Mouse (Mus musculus) adrenal gland, adult 2 months (tissue): ENCODE measurements around the gene Spata46. TPM values are rescaled to one million over a fixed set of nuclear protein-coding genes. Genes with fewer than 3 reads are reported as not detected.
A peak's percentile ranks its signal among the peaks of the same experiment; 100 is the strongest.

Experiments used
- DNase-seq: peaks from one replicate; pipeline ENCODE4 v3.0.0; 2021
- long read RNA-seq: library from polyadenylated mRNA; stranded (forward); transcript quantifications from one replicate; pipeline ENCODE4 v2.0.0, GENCODE M21; 2021
- polyA plus RNA-seq: library from polyadenylated mRNA; depleted of rRNA; stranded (reverse); fragments of >200 nt; gene quantifications from 2 replicates; pipeline ENCODE4 v1.2.3, GENCODE M21; 2012; rRNA removed
- total RNA-seq, 2 experiments: library from RNA; stranded (reverse); gene quantifications; 2 replicates each; pipeline ENCODE4 v1.2.3; 2021

Spata46 gene
- total RNA-seq (not detected), polyA plus RNA-seq (not detected in 2 replicates)
- long read RNA-seq, partial matches to known transcripts: 0 of 1 reads
- long read RNA-seq, other reads (novel, unspliced or antisense): 1 of 1 reads

DNA sequence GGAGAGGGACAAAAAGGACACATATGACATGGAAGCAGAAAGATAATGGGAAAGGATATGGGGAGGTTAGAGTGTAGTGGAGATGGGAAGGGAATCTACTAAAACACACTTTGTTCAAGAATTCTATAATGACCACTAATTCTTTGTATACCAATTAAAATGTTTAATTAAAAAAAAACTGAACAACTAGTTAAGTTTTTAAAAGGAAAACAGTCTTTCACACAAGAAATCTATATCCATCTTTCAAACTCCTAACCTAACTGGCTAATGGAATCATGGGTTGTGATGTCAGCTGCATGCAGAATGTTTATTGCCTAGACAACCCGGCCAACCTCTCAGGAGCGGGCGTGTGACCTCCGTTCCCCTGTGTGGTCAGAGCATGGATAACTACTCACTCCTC is at the start of gene Spata46:
Spata46 (plus strand) TSS at position 301 of the 400 bp plus-strand sequence.
- no peak for DNase-seq

DNA sequence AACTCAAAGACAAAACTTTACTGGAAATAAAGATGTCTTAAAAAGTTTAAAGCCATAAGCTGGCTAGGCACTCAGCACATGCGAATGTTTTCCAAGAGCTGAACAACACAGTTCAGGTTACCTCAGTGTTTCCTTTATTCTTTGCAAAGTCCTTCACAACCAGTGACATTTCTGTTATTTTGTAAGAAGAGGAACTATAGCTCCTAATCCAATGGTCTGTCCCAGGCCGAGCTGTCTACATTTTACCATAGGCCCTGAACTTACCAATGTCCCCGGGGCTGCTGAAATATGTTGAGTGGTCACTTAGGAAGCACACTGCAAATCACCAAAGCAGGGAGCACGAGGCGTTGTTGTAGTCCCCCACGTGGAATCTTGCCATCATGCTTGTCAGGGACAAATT is 38.3 kb upstream of the Spata46 start:
- DNase-seq: no peak

DNA sequence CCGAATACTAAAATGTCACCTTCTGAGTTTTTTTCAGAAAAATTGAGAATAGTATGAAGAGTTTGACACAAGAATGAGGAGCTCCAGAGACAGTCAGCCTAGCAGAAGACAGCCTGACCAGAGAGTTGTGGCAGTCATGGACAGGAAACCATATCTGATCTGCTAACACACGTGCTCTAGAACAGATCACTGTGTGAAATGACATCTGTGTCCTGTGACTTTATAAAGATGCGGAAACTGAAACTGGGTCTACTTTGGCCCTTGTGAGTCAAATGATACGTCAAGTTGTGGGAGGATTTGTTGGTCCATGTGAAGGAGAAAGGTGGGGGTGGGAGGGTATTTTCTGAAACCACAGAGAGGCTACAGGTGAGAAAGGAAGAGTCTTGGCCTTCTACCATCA is 37.9 kb upstream of the Spata46 start:
- DNase-seq: no peak

DNA sequence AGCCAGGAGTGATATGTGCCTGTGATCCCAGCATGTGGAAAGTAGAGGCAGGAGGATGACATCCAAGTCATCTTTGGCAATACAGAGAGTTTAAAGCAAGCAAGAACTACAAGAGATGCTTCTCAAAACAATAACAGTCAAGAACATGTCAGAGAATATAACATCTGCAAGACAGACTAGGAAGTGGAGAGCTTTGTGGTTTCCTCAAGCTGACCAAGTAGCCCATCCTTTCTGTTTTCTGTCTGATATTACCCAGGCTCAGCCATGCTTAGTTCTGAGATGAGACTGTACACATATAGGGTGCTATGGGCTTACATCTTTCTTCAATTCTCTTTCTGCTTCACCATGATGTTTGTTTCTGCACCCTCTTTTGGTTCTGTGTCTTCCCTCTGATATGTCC is 35.4 kb upstream of the Spata46 start:
- DNase-seq: no peak

DNA sequence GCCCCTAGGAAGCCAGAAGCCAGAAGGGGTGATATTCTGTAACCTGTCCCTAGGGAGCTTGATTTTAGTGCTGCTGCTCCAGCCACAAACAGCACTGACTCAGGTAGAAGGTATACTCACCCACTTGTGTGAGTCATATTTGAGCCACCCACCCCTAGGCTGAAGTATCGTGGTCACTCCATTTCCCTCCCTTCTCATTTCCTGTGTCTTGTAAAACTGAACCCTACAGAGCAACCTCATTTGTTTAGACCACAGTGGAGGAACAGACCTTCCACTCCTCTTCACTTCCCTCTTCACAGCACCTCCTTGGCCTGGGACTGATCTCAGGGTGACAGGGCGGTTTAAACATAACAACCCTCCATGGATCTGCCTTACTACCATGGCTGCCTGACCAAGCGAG is 31.6 kb upstream of the Spata46 start, which contains the start of gene Sh2d1b1:
Sh2d1b1 (plus strand) TSS at position 305 of the 400 bp plus-strand sequence.
- DNase-seq: no peak

DNA sequence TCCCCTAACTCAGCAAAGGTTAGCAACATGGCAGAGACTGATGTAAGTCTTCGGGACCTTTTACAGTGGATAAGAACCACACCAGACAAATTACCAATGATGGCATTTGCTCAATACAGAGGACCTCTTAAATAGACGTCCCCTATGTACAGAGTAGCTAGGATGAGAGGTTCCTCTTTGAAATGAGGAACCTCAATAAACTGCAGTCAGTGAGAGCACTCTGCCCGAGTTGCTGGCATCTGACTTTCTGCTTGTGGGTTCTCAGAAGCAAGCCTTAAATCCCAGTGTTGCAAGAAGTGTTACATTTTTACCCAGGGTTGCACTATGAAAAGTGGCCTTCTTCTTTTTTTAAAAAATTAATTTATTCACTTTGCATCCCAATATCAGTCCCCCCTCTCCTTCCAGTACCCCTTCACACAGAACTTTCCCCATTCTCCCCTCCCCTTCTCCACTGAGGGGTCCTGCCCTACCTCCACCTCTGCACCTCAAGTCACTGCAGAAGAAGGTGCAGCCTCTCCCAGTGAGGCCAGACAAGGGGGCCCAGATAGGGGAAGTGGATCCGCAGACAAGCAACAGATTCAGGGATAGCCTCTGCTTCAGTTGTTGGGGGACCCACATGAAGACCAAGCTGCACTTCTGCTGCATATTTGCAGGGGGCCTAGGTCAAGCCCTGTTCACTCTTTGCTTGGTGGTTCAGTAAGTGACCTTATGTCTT is 26.0 kb upstream of the Spata46 start:
- no peak for DNase-seq

DNA sequence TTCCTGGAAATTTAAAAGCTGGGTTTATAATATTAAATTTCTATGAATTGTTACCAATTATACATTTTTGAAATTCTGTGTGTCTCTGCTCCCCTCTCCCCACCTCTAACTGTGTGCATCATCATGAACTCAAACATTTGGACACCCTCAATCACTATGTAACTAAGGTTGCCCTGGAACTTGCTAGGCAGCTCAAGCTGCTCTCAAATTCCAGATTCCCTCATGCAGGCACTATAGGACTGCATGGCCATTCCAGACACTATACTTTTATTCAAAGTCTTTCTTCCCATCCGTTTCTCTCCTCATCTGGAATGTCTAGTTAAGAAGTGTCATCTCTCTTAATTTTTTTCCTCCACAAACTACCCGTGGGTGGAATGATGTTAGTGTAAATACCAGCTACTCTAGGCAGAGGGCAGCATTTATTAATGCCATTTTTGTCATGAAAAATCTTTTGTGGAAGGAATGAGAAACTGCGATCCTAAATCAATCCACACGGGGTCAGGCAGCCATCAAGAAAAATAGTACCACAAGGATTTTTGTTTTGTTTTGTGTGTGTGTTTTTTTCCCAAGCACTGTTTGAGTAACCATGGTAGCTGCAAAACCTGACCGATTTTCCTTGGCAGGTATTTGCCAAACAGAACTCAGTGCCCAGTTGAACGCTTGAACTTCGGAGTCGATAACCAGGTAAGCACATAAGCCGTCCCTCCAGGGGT is 16.2 kb upstream of the Spata46 start:
- peak; percentile 60 for DNase-seq

DNA sequence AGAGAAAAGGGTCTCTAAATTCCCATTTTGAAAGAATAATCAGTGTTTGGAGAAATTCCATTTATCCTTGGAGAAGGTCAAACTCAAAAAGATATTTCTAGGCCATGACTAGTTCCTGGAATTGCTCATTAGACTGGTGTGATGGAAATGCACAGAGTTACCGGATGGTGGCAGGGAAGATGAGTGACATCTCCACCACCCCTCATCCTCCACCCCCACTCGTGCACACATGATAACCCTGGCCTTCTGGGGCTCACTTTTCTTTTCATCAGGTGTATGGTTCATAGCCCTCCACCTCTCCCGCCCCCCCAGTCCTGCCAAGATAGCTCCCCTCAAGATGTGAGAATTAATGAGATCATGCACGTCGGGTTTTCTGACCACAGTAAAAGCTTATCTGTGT is 15.3 kb upstream of the Spata46 start:
- peak; percentile 13 for DNase-seq

DNA sequence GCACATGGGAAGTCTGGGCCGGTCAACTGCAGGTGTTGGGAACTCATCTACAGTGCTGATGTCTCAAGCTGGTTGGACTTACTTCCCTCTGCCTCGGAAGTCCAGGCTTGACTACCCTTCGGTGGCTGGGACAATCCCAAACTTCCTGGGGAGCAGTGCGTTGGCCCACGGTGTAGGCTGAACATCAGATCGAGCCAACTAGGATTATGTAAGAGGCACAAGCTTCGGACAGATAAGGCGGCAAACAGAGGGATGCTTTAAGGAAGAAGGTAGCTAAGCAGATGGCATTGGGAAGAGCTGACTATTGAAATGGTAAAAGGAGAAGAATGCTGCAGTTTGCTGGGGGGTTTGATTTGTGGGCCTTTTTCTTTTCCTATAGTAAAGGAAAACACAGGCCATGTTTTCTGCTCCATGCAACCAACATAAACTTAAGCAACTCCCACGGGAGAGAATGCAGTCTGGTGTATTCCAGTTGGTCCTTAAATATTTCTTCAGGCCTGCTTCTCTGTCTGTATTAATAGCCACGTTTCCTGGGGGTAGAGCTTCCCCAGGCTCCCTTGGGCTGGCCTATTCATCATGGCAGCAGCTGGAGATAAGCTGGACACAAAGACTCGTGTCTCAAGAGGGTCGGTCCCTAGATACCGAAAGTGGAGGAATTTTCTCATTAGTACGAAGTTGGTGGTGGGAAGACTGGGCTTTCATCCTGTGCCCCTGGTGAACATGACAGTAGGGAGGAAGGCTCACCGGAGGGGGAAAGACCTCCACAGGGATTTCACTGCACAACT is 13.6 kb upstream of the Spata46 start:
- DNase-seq: no peak

DNA sequence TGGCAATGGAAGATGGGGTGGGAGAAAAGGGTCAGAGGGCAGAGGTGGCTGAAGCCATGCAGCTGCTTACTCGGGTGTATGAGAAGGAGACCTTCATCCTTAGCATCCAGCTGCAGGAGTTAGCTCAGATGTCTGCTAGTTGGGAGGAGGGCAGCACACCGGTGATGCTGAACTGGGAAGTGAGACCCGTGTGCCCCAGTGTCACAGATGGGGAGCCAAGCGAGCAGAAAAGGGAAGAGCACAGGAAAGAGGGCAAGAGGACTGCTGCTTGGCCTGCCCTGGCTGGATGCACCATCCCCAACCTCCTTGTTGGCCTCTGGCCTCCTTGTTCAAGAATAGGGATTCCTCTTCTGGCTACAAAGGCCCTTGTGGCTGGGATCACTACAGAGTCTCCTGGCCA is 9.1 kb upstream of the Spata46 start:
- DNase-seq: no peak

DNA sequence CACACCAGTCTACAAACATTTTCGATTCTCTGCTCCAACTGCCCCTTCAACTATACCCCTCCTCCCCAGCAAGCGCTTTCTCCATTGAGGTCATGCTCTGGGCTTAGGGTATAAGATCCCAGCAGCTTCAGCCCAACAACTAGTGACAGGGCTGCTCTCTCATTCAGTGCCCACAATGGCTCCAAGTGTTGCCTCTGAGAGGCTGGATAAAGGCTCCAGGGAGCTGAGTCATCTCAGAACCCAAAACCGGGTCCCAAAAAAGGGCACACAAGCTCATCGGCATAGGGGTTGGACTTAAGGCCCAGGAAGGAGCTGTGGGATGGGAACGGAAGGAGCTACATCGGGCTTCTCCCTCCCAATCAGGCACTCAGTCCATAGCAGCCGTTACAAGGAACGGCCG is 6.9 kb upstream of the Spata46 start:
- no peak for DNase-seq

DNA sequence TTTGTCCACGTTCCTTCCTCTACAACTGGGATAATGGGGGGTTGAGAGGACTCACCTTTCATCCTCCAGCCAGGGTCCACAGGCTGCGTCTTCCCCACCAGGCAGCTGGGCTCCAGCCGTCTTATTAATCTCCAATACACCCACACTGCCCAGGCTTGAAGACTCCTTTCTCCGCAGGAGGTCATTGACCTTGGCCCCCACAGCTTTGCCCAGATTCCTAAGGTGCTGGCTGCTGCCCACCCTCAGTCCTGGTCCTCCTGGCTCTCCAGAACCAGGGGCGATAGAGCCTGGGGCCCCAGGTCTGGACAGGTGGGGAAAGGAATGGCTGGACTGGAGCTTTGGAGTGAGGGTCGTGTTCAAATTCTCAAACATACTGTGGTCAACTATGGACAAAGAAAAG is 6.1 kb upstream of the Spata46 start:
- DNase-seq: no peak

DNA sequence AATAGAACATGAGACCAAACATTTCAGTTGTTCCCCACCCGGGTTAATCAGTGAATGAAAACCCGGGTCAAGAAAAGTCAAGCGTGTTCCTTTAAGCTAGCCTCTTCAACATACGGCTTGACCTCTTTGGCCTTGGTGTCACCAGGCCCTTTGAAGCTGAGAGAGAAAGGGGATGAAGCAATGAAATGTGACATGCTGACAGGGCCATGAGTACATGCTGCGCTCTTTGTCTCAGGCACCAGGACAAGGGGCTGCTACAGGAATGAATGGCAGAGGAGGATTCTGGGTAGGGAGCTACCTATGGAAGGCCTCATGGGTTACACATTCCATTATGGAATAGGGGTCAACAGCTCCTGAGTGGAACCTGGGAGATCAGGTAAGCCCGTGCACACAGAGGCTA is 5.5 kb upstream of the Spata46 start:
- DNase-seq: peak; percentile 22

DNA sequence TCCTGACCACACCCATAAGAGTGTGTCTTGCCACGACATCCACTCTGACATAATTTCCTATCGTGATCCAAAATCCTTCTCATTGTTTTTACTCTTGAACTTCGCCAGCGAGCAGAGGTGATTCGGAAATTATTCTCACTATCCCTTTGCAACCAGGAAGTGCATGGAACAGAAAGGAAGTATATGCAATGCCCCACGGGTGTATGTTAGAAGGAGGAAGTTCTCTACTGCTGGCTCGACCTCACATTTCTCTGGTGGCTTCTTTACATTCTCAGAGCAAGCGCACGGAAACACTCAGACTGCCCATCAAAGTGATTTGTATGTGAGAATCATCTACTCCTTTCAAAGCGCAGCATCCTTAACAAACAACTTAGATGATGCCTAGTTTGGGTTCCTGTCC is 3.6 kb upstream of the Spata46 start:
- DNase-seq: no peak

DNA sequence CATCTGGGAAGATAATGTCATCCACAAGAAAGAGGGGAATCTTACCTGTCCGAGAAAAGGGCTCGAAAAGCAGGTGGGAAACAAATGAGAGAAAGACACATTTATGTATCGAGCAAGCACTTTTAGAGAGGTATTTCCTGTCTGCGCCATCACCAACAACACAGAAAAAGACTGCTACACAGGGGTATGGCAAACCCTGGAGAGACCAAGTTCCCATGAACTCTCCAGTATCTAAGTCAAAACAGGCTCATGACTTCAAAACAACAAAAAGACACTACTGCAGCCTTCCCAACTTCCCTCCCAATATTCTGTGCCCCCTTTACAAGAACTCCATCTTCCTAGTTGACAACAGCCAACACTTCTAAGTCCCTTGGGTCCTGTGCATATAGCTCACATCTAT is 2.4 kb upstream of the Spata46 start, which contains the start of gene Gm7694:
Gm7694 (minus strand) TSS at position 101 of the 400 bp plus-strand sequence.
- no peak for DNase-seq

DNA sequence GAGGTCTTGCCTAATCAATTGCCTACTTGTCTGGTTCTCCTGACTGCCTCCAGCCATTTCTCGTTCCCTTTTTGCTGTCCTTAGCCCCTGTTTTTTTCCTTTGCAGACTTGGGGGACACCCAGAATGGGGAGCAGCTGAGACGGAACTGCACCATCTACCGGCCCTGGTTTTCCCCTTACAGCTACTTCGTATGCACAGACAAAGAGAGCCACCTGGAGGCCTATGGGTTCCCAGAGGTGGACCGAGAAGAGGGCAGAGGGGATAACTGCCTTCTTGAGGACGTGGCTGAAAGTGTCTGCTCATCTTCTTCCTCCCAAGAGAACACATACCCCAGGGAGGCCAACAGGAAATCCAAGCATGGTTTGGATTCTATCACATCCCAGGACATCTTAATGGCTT is 2.8 kb downstream of the Spata46 start:
- DNase-seq: no peak

DNA sequence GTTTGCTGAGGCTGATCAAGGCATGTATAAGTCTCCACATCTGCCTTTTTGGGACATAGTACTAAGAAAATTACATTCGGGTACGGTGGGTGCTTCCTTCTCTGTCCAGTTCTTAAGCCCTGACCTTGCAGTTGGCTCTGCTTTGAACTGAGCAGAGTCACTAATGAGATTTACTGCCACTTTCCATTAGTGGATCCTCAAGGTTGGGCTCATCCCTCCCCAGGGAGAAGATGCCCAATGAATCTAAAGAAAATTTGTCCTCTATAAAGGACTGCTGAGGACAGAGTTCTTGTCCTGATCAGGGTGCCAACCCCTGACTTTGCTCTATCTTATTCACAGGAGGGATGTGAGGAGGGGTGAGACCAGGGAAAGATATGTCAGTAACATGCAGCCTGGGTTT is 13.4 kb downstream of the Spata46 start:
- peak; percentile 35 for DNase-seq

DNA sequence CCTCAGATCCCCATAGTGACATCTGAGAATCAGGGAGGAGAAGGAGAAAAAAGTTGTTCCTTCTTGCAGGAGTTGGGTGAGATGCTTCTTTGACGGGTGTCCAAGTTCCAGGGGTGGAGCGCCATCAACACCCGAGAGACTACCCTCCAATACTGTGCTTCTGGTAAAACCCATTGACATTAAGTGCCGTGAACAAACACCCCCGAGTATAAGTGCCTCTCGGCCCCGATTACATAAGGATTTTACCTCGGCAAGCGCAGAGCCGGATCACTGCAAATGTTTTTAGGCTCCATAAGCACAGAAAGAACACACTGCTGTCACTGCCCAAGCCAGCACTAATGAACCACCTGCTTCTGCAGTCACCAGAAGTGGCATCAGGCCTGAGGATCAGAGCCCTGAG is 14.4 kb downstream of the Spata46 start:
- no peak for DNase-seq

DNA sequence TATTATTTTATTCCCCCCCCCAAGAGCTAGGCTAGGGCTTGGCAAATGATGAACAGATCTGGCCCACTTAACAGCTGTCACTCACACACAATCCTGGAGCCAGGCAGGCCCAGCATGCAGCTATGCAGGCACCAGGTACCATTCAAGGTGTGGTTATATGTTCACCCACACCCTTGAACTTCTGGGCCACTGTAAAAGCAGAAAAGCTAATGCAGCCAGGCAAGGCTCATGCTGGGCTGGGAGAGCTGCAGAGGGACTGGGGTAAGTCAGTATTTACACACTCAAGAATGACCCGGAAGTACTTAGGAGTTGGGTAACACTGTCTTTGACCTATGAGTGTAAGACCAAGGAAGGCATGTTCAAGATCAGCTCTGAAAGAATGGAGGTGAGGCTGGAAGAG is 15.7 kb downstream of the Spata46 start:
- no peak for DNase-seq

DNA sequence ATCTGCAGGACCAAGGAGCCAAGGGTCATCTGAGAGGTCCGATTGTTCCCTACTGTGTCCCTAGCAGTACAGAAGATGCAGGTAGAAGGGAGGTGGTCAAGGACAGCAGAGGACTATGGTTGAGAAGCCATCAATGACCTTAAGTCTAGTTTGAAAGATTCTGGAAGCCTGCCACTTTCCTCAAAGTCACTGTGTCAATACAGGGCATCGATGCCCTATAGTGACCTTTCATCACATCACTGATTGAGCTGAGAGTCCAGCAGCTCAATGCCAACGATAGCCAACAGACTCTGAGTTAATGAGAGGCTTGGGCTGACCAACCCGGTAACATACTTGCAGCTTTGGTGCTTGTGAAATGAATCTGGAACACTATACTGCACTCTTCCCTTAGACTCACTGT is 16.7 kb downstream of the Spata46 start:
- no peak for DNase-seq

DNA sequence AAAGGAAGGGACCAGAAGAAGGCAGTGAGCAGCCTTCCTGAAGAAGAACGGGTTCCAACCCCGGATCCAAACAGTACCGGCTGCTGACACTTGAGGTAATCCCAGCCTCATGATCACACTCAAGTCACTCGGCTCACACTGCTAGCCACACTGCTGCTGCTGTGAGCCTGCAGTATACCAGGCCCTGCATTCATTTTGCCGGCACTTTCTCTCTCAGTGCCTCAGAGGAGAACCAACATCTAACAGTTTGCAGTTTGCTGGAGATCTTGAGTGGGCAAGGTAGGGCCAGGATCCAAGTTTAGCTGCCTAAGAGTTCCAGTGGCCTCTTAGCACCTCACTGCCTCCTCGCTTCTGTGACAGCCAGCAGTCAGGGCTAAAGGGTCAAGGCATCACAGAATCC is 23.3 kb downstream of the Spata46 start:
- DNase-seq: no peak

DNA sequence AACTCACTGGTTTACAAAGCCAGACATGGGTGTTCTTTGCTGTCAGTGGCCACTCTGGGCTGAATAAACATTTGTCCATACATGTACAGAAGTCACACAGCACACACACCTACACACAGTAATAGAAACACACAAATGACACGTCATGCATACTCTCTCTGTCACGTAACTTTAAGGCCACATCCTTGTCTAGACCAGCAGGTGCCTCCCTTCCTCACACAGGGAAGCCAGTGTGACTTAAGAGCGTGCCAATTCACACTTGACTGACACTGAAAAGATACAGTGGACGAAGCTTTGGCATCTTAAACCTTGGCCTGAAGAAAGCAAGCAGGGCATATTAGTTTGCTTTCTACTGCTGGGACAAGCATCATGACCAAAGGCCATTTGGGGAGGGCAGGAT is 24.2 kb downstream of the Spata46 start:
- DNase-seq: no peak

DNA sequence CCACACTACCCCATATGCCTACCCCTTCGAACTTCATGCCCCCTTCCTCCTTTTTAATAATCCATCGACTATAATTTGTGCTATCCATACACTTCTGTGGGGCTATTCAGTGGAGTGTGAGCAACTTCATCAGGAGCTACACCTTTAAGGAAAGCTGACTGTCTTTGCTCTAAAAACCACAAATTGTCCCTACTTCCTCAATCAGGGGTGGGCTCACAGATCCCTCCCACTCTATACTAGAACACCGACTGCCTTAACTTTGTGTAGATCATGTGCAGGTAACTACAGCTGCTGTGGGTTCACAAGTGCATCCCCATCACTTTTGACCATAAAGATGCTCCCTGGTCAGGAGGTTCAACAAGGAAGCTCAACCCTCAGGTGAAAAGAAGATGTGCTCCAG is 31.3 kb downstream of the Spata46 start:
- no peak for DNase-seq
